Mouse (Mus musculus) spleen, embryonic (tissue): ENCODE measurements at regions not wholly inside any gene's neighbourhood (a gene's known extent, or its start where the extent isn't known, plus 50 kb on each side); places are given as distances from the start of the nearest gene placed in this dataset.

Source experiments
- CTCF ChIA-PET: fragments of 350-600 bp; sonication (Branson Sonifier 250); formaldehyde crosslinking; loops from one replicate; lab custom pipeline; 2022; lab: Charles Lee

DNA sequence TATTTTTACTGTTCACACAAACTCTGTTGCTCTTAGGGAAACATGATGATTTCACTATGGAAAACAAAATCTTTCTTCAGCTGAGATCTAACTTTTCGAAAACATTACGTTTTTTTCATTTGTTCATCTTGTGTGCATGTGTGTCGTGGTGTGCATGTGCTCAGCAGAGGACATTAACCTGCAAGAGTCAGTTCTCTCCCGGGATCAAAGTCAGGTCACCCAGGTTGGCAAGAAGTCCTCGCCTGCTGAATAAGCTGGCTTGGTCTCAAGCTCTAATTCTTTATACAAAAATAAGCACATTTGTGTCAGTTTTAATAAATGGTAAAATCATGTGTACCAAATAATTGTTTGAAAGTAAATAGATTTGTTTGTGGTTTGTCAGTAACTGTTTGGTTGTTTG, 105.2 kb upstream of the Foxn2 start:
- CTCF ChIA-PET = no interaction called here

DNA sequence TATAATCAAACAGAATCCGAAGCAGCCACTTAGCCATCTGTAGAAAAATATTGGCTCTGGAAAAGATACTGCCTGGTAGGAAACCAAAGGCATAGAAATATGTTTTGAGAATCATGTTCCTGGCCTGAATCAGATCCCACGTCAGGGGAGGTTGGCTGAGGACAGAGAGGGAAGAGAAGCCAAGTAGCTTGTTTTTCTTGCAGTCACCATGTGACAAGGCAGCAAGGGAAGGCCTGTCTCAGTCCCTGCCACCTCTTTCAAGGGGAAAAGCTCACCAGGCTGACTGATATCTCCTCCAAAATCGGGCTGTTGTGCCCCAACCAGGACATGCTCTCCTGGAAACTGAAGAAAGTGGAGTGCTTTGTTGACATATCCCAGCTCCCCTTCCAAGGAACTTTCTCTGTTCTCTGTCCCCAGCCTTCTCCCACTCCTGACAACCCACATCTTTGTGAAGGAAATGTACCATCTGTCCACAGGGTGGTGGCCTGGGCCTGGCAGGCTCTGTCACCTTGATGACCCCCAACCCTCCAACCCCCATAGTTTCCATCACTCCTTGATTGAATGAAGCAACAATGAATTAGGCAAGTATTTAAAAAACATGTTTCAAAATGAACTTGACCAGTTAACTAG, 104.3 kb upstream of the Foxn2 start:
- CTCF ChIA-PET = no interaction called here

DNA sequence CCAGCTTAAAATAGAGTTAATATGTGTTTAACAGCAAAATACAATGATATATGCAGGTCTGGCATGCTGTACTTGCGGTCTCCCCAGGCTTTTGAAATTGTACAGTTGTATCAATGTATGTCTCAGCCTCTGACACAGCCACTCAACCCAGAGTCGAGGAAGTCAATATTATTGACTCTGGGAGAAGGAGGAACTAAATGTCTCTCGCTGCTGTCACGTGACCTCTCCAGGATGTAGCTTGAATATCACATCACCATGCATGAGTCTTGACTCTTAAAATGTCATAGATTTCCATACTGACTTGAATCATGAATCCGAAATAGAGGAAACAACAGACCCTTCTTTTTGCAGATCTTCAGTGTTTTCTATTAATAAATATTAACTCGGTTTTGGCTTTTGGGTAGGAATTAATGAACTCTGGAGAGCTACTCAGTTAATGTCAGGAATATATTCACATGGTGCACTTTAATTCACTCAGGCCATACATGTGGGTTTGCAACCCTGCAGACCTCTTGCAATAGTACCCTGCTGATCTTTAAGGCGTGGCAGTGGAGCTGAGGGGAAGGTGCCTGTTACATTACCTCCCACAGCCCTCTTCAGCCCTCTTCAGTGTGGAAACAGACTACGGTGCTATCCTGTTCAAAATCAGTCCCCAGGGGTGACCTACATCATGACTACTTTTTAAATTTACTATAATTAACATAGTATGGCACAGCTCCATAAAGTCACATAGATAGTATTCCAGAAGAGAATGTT, 102.7 kb upstream of the Foxn2 start:
- CTCF ChIA-PET = no interaction called here

DNA sequence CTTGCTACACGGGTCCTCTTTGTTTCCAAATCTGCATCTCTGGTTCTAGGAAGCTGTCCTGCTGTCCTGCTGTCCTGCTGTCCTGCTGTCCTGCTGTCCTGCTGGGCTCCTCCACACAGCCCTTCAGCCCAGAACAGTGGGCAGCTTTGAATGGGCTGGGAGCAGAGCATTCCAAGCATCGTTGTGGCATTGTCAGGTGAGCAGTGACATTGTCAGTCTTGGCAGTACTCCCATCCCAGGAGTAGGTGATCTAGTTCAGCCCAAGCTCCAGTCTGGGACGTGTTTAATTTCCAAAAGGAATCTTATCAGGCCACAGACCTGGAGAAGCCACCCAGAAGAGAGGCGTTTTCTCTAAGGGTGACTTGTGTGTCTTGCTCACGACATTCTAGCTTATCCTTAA, 99.4 kb upstream of the Foxn2 start:
- CTCF ChIA-PET = interaction anchor here (0.6 kb wide), 1 partner anchor 240 kb away, joined by 4 read pairs; no protein-coding TSS in a partner anchor

DNA sequence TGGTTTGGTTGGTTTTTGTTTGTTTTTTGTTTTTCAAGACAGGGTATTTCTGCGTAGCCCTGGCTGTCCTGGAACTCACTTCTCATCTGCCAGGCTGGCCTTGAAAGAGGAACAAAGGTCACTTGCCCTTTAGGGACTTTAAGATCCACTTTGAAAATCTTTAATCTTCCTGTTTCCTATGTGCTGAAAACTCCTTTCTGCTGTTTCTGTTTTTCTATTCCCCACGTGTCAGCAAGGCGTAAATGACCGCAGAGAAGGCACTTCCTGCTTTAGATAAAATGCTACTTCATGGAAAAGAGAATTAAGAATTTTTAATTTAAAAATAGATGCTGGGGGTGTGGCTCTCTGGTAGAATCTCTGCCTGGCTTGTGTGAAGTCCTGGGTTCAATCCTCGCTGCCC, 98.9 kb upstream of the Foxn2 start:
- CTCF ChIA-PET = interaction anchor here (0.6 kb wide), 1 partner anchor 240 kb away, joined by 4 read pairs; no protein-coding TSS in a partner anchor

DNA sequence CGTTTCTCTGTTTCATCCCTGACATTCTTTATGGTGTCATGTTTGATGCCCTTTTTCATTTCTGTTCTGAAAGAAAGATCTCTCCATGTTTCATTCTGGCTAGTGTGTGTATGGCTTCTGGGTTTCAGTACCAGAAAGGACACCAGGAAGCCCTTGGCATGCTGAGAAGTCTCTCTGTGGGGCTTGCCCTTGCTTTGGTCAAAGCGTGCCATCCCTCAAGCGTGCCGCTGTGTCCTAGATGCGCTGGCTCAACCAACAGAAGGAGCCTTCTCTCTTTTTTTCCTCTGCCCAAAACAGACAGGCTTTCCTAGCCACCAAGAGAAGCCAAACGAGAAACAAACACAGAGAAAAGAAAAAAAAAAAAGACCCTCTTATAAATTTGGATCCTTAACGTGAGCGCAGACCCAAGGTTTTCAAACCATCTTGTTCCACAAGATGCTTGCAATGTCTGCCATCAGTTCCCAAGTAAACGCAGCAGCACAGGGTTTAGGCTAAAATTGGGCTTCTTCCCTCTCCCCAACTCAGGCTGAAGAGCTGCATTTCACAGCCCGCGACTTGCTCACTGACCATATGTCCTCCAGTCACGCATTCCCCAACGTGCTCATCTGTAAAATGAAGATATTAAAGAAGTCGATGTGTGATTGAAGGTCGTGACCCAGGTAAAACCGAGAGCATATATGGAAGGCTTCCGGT, 97.3 kb upstream of the Foxn2 start:
- CTCF ChIA-PET = interaction anchor here (0.6 kb wide), 1 partner anchor 12 kb away, joined by 14 read pairs; no protein-coding TSS in a partner anchor

DNA sequence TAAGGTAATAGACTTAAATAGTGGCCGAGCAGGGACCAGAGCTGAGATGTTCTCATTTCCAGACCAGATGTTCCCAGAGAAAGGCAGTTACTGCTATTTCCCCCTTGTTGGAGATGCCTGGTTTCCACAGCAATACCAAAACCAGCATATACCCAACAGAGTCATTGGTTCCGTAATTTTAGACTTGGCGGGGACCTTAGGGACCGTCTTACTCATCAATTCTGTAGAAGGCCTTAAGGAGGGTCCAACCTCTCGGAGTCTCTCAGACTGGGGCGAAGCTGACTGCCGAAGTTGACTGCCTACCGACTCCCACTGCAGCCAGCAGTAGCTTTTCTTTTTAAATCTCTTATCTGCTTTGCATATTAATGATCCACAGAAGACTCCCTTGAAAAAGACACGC, 95.1 kb upstream of the Foxn2 start:
- CTCF ChIA-PET = no interaction called here

DNA sequence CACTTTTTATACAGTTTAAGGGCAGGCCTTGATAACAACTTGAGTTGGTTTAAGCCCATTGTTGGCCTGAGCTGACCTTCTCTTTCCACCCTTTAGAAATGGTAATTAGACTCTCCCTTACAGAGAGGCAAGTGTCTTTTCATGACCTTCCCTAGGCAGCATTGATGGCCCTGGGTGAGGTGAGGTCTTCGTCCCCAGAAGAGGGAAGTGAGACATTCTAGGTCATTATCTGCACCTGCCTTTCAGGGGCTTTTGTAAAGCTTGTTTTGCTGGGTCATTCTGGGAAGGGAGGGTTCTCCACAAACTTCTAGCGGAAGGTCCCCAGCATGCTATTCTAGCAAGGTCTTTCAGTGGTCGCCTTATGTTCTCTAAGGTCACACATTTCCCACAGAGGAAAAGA, 93.6 kb upstream of the Foxn2 start:
- CTCF ChIA-PET = no interaction called here

DNA sequence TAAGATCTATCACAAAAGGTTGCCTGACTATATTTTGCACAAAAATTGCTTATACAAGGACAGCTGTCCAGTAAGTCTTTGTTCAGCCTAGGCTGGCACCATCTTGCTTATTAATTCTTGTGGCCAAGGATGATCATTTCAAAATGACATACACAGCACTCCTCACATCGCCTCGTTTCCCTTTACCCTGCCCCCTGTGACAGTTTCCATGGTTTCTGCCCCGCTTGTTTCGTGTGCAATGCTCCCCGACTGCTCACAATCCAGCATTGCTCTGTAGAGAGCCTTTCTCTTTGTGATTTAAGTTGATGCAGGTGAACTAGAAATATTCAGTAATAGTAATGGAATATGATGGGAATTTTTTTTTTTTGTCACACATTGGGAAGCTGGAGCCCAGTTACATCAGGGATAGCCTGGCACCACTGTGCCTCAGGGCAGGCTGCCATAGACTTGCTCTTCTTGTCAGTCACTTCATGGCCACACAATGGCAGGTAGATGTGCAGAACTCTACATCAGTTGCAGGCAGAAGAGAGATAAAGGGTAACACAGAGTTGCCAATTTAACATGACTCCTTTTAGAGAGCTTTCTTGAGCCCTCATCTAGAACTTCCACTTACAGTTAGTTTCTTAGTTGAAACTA, 90.6 kb upstream of the Foxn2 start:
- CTCF ChIA-PET = interaction anchor here (0.5 kb wide), 1 partner anchor 22 kb away, joined by 3 read pairs; no protein-coding TSS in a partner anchor

DNA sequence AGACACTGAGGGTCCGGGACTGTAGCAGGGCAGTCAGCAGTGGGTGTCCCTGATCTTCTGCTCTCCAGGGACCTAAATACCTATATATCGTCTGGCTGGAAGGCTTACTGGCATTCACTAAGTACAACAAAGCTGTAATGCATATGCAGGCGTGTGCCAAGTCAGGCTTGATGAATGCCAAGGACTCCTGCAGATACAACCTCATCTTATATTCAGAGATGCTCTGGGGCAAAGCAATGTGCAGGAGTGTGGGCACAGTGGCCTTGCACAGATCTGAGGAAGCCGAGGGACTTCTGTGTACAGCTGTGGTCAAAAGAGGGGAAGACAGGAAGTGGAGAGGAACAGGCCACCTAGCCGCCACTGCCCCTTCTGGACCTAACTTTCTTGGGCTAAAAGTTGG, 89.5 kb upstream of the Foxn2 start:
- CTCF ChIA-PET = no interaction called here

DNA sequence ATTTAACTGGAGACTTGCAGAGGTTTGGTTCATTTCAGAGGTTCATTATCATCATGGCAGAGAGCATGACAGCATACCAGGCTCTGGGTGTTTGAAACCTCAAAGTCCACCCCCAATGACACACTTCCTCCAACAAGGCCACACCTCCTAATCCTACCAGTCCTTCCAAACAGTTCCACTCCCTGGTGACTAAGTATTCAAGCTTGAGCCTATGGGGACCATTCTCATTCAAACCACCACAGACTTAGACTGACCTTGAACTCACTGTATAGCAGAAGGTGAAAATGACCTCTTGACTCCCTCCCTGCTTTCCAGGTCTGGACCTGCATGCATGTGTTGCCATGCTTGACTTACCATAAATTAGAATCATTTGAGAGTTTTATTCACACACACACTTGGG, 87.6 kb upstream of the Foxn2 start:
- CTCF ChIA-PET = no interaction called here

DNA sequence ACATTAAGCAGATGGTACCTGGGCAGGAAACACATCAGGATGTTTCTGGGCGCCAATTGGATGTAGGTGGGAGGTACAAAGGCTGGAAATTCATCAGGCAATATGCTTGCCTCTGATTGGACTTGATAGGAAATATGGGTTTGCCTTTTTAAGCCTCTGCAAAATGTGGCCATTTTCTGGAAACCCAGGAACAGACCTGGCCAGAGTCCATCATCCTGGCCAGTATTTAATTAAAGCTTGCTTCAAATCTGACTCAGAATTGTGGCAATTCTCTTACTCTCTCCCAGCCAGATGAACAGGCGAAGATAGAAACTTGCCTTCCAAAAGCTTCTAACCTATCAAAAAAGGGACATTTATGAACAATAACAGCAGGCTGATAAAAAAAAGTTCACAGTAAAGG, 79.3 kb upstream of the Foxn2 start:
- CTCF ChIA-PET = no interaction called here

DNA sequence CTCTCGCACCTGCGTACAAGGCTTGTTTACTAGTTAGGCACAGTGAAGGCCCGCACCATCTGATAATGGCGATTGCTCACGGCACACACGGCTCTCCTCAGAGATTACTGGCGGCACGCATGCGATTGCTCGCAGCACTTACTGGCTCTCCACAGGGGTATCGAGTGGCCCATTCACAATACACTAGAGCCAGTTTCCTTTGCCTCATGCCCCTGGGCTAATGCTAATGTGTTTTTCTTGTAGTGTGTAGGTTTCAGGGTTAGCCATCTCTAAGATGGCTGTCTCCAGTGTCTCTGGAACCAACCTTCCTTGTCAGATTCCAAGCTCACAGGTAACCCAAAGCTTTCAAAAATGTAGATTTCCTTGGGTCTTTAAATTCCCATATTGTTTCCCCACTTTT, 78.1 kb upstream of the Foxn2 start:
- CTCF ChIA-PET = no interaction called here

DNA sequence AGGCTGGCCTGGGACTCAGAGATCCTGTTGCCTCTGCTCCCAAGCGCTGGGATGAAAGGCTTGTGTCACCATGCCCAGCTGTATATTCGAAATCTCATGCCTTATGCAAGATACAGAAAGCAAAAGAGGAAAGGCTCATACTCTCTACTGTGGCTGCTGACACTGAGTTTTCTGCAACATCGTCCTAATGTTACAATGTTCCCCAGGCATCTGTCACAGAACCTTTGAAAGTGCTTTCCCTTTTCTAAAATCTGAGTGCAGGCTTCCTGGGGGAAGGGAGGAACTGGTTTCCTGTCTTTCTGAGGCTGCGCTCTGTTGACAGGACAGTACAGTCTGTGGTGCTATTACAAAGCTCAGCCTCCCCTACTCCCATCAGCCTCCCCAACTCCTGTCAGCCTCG, 72.6 kb upstream of the Foxn2 start:
- CTCF ChIA-PET = no interaction called here

DNA sequence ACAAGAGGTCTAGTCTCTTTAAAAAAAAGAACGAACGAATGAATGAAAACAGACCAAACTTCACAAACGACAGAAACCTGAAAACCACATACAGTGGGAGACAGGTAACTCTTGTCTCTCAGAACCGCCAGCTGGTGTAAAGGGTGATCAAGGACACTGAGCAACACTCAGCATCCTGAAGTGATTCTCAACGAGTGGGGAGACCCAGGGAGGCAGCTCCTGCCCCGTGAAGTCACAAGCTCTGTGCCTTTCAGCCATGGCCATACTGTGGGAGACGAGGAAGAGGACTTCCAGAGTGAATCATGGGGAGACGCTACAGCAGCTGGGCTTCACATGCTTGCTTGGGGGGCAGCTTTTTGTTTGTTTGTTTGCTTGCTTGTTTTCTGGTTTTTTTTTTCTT, 70.5 kb upstream of the Foxn2 start:
- CTCF ChIA-PET = interaction anchor here (0.7 kb wide), 1 partner anchor 39 kb away, joined by 17 read pairs; no protein-coding TSS in a partner anchor

DNA sequence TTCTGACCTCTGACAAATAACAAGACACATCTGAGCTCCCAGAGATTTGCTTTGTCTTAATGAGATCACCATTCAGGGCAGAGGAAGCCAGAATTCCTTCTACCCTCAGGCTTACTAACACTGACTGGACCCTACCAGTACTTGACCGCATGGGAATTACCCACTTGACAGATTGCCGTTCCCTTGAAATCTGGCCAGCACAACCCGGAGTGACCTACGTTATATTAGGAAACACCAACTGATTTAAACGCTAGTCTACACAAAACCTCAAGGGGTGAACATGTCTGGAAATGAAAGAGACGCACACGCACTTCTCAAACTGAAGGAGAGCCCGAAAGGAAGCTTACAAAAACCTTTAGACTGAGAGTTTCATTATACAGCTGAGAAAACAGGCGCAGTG, 69.8 kb upstream of the Foxn2 start:
- CTCF ChIA-PET = interaction anchor here (0.7 kb wide), 1 partner anchor 40 kb away, joined by 17 read pairs; no protein-coding TSS in a partner anchor

DNA sequence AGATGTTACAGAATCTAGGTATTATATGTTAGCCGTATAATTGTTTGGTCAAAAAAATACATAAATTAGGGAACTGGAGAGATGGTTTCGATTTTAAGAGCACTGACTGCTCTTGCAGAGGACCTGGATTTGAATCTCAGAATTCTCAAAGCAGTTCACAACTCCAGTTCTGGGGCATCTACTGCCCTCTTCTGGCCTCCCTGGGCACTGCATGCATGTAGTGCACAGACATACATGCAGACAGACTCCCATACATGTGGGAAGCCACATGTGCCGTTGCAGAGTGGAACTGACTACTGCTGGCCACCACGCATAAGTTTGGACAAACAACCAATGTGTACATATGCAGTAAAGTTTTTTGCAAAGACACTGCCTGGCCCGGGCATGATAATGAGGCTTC, 62.0 kb upstream of the Foxn2 start:
- CTCF ChIA-PET = no interaction called here

DNA sequence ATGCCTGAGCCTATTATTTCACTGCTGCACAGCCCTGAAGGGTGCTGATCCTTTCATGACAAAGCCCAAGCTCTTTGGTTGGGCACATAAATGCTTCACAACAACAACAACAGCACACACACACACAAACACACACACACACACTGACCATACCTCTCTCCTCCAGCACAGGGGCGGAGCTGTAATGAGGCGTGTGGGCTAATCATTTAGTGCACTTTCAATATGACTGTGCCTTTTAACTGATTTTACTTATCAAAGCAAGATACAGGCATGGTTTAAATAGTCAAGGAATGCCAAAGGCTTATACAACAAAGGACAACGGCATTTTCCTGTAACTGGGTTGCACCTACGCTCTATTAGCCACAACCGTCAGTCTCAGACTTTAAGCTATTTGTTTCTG, 61.1 kb upstream of the Foxn2 start:
- CTCF ChIA-PET = no interaction called here

DNA sequence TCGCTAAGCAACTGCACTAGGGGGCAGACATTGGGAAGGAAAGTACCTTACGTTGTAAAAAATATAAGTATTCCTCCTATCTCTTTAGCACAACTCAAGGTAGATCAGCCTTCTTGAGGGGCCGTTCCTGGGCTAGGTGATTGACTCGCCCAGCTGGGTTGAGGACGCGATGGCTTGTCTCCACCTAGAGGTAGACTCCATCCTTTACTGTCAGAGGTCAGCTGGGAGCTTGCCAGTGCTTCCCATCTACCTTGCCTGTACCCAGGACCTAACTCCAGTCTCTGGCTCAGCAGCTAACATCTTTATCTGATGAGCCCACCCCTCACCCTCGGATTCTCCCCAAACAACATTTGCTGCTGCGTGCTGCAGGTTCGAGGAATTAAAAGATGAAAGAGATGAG, 59.4 kb upstream of the Foxn2 start:
- CTCF ChIA-PET = no interaction called here

DNA sequence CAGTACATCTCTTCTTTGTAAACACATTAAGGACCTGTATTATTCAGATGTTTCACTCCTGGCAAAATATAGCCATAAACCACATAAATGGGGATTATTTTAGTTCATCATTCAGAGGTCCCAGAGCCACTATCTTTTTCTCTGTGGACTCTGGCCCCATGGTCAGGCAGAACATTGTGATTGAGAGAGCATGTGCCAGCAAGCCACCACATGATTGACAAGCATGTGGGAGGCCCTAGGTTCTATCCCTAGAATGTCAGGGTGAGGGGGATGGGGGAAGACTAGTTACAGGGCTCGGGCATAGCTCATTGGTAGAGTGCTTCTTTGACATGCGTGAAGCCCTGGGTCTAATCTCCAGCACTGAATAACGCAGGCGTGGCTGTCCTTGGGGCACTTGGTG, 57.1 kb upstream of the Foxn2 start:
- CTCF ChIA-PET = no interaction called here

DNA sequence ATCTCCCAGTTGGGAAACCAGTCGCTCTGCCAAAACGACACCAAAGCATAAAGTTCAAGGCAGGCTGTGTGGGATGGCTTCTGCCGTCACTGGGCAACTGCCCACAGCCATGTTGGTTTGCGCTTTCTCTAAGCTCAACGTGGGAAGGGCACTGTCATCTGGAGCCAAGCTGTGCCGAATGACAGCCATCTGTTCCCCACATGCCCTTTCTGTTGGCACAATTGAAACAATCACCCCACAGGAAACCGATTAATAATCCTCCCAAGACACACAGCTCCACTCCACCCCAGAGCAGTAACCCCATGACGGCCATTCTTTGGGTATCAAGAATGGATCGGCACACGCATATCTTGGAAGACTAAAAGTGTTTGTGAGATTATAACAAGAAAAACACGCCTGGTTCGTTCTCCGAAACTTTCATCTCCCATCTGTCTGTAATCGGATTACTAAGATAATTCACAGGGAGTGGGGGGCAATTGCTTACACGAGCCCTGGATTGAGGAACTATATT, 52.0 kb upstream of the Foxn2 start:
- CTCF ChIA-PET = no interaction called here
